Mouse (Mus musculus) T-helper 17 cell (primary cell): Measurements from ENCODE around the gene Noxo1.
"Not testable (repeated sequence)": the region's sequence is repeated elsewhere in the genome, so short reads cannot be mapped to it uniquely, and the experiment has no call there.

ENCODE experiments used
- in situ Hi-C, 2 experiments: fragments of 300-600 bp; cut with MboI, MseI; formaldehyde crosslinking; loops; 1 replicate in 1 of 2; 2 replicates in 1 of 2; pipeline ENCODE4 v1.15.1; 2025; ENCODE audit warnings: high pct_unique_total_duplicates in 2 of 2

Gene Noxo1

DNA sequence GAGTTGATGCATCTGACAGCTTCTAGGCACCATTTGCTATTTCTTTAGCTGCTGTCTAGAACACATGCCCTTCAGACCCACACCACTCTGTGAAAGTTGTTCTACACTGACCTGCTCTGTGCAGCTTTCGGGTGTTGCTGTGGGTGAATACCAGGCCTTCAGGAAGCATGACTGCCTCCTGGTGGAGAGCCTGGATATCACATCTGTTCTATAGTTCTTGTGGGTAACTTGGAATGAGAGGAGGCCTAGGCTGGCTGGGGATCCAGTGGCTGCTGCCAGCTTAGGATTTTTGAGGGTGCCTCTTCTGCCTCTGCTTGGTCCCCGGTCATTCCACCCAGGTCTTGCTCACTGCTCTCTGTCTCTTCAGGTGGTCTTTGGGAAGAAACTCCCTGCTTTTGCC is 19.8 kb upstream of the Noxo1 start:
- in situ Hi-C loops, result no loop called here

- in situ Hi-C loops, result no loop called here
These were observed 19.2 kb upstream of the Noxo1 start for GRCm38 (mm10) chr17:24676877-24677276.

GRCm38 (mm10) chr17:24677500-24678080 is 18.4 kb upstream of the Noxo1 start:
- in situ Hi-C loops, result no loop called here

DNA sequence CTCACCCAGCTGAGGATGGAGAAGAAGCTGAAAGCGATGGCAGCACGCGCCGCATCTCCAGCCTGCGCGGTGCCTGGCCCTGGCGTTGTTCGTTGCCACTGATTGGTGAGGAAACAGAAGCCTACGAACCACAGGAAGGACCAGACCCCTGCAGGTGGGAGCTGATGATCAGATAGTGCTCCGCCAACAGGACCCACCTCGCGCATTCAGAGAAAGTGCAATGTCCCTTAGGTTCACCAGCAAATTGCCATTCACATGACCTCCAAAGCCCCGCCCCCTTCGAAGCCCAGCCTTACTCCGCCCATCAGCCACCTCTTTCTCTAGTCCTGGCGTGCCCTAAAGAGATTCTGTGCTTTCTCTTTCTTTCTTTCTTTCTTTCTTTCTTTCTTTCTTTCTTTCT is 9.5 kb upstream of the Noxo1 start:
- in situ Hi-C loops, result no loop called here

GRCm38 (mm10) chr17:24687146-24687595 is 8.9 kb upstream of the Noxo1 start:
- in situ Hi-C loops, result no loop called here

DNA sequence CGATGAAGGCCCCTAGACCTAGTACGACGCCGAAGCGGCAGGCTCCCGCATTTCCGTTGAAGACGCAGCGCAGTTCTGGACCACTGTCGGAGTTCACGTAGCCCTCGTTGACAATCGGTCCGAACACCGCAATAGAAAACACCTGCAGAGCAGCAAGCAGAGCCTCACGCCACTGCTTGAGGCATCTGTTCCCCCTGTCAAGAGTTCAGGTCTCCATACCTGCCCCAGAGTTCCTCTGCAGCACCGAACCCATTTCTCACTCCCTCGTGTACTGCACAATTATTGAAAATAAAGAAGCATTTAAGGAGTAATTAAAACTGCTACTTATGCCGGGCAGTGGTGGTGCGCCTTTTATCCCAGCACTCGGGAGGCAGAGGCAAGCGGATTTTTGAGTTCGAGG is 8.4 kb upstream of the Noxo1 start:
- in situ Hi-C loops, result no loop called here

- in situ Hi-C loops, result no loop called here
These were observed 6.6 kb upstream of the Noxo1 start, which contains the start of gene Syngr3 for GRCm38 (mm10) chr17:24689251-24690081. Gene Syngr3 (minus strand): TSS chr17:24689955.

DNA sequence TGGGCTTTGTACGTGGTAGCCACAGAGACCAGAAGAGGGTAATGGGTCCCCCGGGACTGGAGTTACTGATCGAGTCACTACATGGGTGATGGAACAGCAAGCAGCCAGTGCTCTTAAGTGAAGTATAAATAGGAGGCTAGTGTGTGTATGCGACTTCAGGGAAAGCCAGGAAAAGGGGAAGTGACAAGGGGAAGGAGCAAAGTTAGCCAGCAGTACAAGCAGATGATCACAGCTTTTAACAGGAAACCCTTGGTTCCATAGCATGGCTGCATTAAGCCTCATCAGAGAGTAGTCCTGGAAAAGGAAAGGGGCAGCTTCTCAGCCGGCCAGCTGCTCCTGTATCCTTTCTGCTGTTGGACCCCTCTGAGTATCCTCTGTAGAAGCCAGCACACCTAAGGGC is 3.6 kb upstream of the Noxo1 start:
- in situ Hi-C loops, result no loop called here

DNA sequence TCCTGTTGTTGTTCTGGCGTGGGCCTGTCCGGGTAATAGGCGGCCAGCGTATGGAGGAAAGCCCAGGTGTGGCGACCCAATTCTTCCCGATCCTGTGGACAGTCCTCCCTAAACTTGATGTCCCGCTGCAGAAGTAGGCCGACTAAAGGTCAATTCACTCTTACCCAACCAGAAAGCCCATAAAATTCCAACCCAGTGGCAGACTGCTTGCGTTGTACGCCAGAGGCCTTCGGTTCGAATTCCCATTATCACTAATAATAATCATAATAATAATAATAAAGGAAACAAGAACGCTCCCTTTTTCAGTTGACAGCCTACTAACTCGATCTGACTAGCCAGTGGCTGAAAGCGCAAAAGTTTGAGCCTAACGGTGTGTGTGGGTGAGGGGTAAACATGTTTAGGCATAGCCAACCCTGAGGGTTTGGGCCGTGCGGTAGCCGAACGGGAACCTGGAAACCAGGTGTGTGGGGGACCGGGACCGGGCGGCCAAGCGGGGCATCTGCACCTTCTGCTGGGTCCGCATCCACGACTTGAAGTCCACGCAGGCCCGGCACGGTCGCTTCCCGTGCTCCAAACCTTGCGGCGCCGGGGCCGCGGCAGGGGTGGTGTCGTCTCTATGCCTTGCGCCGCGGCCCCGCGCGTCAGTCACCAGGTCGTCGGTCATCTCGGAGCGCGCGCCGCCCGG is 566 bp upstream of the Noxo1 start:
- in situ Hi-C loops, result no loop called here

DNA sequence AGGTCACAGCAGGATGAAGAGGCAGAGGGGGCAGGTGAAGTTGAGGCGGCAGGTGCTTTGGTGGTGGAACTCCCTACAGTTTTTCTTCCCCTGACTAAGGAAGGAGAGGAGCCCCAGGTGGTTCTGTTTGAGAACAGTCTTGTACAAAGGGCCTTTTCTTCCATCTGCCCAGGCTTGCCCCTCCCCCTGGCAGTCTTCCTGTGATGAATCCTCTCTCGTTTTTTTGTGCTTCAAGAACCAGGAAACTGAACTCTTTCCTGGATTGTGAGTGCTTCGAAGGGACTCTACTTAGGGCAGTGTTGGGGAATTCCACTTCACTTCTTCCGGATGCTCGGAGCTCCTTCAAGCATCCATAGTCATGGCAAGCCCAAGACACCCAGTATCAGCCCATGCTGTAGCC is 2.0 kb downstream of the Noxo1 start:
- in situ Hi-C loops, result no loop called here

DNA sequence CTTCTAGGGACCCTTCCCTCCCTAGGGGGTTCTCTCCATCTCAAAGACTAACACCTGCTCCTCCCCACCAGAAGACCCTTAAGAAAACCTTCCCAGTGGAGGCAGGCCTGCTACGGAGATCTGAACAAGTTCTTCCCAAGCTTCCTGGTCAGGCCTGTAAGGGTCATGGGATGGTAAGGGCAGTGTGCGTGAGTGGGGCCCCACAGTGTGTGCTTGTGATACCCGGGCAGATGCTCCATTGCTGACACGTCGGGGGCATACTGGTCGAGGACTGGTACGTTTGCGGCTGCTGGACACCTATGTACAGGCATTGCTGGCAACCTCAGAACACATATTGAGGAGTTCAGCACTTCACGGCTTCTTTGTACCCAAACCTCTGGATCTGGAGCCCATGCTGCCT is 2.7 kb downstream of the Noxo1 start:
- in situ Hi-C loops, result no loop called here

GRCm38 (mm10) chr17:24699473-24699872 is 3.4 kb downstream of the Noxo1 start:
- in situ Hi-C loops, result no loop called here

DNA sequence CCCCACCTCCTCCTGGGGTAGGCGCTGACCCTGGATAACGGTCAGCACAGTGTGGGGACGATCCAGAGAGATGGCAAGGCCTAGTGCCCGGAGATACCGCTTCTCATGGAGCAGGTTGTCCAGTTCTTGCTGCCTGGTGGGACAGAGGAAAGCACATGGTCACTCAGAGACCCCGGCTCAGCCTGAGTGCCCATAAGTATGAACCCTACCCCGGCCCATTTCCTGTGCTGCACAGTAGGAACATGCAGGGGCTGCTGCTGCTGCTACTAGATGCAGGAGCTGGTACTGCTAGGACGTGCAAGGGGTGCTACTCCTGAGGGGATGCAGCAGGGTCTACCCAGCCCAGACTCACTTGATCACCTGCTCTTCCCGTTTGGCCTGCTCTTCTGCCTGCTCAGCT is 5.2 kb downstream of the Noxo1 start:
- in situ Hi-C loops, result no loop called here

DNA sequence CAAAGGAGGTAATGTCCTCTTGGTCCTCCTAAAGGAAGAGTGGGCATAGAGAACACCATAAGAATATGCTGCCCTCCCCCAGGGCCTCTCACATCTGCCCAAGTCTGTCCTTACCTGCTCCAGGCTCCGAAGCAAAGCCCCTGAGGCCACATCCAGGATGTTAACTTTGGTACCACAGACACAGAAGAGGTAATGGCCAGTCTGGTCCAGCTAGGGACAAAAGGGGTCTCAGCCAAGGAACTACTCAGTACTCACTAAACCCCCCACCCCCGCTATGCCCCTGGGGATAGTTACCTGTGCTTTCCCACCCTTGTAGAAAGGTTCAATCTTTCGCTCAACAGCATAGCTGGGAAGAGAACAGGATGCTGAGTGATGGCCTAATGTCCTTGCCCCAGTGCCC is 9.8 kb downstream of the Noxo1 start:
- in situ Hi-C loops, result no loop called here

DNA sequence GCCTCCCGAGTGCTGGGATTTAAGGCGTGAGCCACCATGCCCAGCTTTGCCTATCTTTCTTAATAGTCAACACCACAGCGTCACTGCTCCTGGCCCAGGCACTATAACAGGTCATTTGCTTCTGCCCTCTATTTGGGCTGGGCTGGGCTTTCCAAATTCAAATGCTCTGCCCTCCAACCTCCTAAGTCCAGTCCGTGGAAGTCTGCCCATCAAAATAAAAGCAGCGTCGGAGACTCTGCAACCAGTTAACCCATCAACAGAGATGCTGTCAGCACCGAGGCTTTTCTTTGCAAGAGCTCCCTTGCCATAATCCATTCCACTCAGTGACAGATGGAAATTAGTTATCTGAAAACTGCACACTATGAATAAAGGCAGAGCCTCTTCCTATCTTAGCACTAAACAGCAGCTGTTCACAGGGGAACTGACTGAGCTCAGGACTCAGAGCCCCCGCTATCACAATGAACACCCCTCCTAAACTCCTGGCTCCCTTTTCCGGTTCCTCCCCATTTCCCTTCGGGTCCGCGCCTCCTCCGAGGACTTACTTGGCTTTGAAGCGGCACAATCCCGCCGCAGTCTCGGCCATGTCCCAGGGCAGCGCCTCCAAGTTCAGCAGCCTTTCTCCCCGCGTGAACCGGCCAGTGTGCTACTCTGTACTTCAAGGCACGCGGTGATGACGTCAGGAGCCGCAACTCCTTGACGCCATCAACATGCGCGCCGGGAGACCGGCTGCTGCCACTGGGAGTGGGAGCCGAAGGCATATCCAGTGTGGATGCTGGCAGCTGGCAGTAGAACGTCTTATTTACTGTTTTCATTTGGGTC is 11.2 kb downstream of the Noxo1 start, which contains the start of gene Tbl3:
TSS of gene Tbl3 (minus strand) at position 679 of the 819 bp plus-strand sequence.
- in situ Hi-C loops, result no loop called here

DNA sequence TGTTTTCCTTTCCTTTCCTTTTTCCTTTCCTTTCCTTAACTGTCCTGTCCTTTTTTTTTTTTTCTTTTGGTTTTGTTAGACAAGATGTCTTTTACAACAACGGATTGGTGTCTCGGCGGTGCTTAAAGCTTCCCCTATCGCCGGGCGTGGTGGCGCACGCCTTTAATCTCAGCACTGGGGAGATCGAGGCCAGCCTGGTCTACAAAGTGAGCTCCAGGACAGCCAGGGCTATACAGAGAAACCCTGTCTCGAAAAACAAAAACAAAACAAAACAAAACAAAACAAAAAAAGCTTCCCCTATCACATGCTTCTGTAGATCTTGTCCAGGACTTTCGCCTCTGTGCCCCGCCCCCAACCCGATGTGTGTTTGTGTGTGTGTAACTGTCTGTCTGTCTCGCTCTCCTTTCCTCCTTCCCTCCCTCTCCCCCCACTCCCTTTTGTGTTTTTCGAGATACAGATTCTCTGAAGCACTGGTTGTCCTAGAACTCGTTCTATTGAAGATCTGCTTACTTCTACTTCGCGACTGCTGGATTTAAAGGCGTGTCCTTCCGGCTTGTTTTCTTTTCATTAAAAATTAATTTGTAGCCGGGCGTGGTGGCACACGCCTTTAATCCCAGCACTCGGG is 11.9 kb downstream of the Noxo1 start:
- in situ Hi-C loops, result no loop called here

DNA sequence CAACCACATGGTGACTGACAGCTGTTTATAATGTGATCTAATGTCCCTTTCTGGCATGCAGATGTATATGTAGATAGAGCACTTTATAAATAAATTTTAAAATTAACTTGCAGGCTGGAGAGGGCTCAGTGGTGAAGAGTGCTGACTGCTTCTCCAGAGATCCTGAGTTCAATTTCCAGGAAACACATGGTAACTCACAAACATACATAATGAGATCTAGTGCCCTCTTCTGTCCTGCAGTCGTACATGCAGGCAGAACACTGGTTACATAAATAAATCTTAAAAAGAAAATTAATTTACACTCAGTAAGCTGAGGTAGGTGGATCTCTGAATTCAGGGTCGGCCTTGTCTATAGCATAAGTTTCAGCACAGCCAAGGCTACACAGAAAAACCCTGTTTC is 12.6 kb downstream of the Noxo1 start:
- in situ Hi-C loops, result no loop called here

- in situ Hi-C loops, result no loop called here
These were observed 19.5 kb downstream of the Noxo1 start for GRCm38 (mm10) chr17:24715556-24715955.

DNA sequence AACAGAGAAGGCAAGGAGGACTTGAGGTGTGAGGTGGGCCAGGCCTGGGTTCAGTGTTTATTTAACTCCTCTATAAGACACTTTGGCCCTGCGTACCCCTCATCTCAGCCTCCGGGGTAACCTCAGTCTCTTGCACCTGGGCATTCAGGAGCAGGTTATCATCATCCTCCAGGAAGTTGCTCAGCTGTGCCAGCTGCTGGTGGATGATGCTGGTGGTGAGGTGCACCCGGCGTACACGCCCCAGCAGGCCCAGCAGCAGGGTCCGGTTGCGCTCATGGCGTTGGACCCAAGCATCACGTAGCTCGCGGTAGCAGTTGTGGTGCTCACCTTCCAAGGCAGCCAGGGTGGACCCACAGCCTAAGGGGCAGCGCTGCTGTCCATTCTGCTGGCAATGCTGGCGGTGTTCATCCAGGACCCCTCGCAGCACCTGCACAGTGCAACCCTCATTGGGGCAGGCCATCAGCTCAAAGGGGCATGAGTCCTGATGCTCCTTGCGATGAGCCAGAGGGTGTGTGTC is 20.2 kb downstream of the Noxo1 start:
- in situ Hi-C loops, result no loop called here

DNA sequence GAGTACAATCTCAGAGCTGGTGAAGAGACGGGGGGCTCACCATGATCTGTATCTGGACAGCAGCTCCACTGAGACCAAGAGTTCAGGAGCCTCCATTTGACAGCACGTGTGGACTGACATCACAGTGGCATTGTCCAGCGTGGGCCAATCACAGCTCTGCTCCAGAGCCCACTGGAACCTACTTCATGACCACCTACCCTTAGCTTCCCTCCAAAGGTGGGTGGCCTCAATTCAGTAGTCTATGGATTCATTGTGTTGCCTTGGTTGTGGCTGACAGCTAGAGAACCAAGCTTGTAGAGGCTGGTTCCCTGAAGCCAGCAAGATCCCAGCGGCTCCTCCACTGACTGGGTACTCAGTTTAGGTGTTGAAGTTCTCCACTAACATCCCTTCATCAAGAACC is 21.9 kb downstream of the Noxo1 start, which contains the start of the genes Rnf151 and Rps2:
TSS of gene Rnf151 (minus strand) at position 121 of the 400 bp plus-strand sequence.
TSS of gene Rps2 (plus strand) at position 174 of the 400 bp plus-strand sequence.
- in situ Hi-C loops, result no loop called here

DNA sequence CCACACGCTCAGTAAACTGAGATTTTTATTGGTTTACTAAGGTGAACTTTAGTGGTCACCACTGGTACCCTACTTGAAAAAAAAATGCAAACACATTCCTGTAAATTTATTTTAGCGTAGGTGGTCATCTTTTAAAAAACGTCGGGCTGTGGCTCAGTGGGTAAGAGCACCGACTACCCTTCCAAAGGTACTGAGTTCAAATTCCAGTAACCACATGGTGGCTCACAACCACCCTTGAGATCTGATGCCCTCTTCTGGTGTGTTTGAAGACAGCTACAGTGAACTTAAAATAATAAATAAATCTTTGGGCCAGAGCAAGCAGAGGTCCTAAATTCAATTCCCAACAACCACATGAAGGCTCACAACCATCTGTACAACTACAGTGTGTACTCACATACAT is 22.9 kb downstream of the Noxo1 start:
- in situ Hi-C loops, result not testable (repeated sequence)
